Mouse (Mus musculus): Measurements from ENCODE around the gene Mex3d. TPM values are rescaled to one million over a fixed set of nuclear protein-coding genes. Genes with fewer than 3 reads are reported as not detected.

Mex3d gene
- polyA plus RNA-seq, 1 experiment from 2014 or later, result 6.4 TPM

DNA sequence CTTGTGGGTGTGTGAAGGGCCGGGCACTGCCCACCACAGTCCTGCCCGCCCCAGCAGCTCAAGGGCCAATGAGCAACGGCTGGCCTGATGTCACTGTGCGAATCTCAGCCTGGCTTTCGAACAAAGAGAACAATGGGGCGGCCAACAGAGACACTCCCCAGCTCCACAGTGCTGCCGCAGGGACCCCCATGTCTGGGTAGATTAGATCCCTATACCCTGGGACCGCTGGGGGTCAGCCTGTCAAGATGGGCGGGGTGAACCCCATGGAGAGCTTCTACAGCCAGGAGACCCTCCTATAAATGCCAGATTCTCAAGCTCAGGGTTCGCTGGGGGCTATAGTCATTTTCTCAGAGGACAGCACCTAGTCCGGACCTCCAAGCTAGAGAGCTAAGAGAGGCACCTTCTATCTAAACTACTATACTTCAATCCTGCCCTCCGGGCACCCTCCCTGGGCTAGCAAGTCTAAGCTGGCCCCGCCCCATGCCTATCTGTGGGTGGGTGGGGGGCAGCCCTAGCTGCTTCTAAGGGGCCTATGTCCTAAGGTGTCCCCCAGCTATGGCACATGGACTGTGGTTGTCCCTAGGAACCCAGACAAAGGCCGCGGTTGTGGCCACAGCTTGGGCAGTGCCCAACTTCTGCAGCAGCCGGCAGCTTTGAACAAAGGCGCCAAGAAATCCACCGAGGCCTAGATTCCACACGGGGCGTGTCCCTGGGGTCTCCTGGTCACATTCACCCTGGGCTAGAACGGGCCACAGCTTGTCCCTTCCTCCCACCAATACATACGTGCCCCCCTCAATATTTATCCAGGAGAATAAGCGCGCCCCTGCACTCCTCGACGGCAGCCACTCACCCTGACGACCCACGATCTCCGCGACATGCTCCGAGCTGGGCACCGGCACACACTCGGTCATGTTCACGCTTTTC lies 1.4 kb downstream of the Mex3d start:
- WGBS (ENCODE audit: insufficient replicate concordance), result 3% methylated on average over 34 of the region's 34 CpGs
- H3K9me3 ChIP-seq (replicated peaks; ENCODE audit: control insufficient read depth, low read length), result no peaks in the 10 kb centered on the region
- peak overlapping the region; percentile 85 for H3K4me3 ChIP-seq (ENCODE audit: low read depth, low read length)
- H3K9ac ChIP-seq (ENCODE audit: low read depth, low read length), result peak overlapping the region; percentile 95
- peak overlapping the region; percentile 78 for H3K27ac ChIP-seq (ENCODE audit: low read depth, low read length)
- H3K36me3 ChIP-seq (ENCODE audit: control insufficient read depth, insufficient read depth, low read length), result peaks cover 15% of the 10 kb centered on the region
- ATAC-seq (replicated peaks; ENCODE audit: insufficient number of reproducible peaks, low FRiP score, low TSS enrichment), result no peak
- H3K4me1 ChIP-seq (ENCODE audit: control insufficient read depth, insufficient read depth, low read length), result peaks cover 34% of the 10 kb centered on the region
- H3K27me3 ChIP-seq (ENCODE audit: control insufficient read depth, insufficient read depth, low read length), result no peaks in the 10 kb centered on the region
- peak overlapping the region; percentile 96 for H3K4me2 ChIP-seq

DNA sequence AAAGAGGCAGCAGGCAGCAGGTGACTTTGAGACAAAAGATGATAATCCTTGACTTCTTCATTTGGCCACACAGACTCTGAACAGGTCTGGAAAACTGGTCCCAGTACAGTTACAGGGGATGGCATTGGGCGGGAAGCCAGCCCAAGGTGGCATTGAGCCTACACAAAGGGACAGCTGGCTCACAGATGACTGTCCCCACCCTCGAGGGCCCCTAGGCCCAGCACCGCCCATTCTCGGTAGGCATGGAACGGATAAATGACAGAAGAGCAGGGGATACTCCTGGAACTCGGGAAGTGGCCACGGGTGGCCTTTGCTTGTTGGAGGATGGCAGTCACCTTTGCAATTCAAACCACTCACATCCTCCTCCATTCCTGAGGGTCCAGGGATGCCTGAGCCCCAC lies 2.1 kb downstream of the Mex3d start:
- 38% methylated on average over 7 of the region's 7 CpGs for WGBS (ENCODE audit: insufficient replicate concordance)
- Histone ChIP-seq H3K4me1 (ENCODE audit: control insufficient read depth, insufficient read depth, low read length) (peaks cover 34% of the 10 kb centered on the region), H3K4me3 (ENCODE audit: low read depth, low read length) (peak overlapping the region; percentile 85), H3K27ac (ENCODE audit: low read depth, low read length) (peak overlapping the region; percentile 78; the same call in 1 of the 2 replicates), H3K36me3 (ENCODE audit: control insufficient read depth, insufficient read depth, low read length) (peaks cover 20% of the 10 kb centered on the region), H3K4me2 (peak overlapping the region; percentile 96), H3K27me3 (ENCODE audit: control insufficient read depth, insufficient read depth, low read length) (no peaks in the 10 kb centered on the region), H3K9me3 (replicated peaks; ENCODE audit: control insufficient read depth, low read length) (no peaks in the 10 kb centered on the region), H3K9ac (ENCODE audit: low read depth, low read length) (peak overlapping the region; percentile 95)
- no peak for ATAC-seq (replicated peaks; ENCODE audit: insufficient number of reproducible peaks, low FRiP score, low TSS enrichment)

DNA sequence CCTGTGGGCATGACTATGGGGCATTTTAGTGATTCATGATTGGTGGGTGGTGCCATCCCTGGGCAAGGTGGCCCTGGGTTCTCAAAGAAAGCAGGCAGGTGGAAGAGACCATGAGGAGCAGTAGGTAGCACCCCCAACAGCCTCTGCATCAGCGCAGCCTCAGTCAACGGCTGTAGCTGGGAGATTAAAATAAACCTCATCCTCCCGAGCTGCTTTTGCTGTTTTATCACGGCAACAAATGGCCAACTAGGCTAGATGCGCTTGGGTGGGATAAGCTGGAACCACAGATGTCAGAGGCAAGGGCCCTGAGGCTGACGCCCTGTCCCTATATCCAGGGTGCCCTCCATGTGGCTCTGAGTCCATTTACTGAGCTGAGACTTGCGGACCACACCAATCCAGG lies 2.8 kb downstream of the Mex3d start:
- 70% methylated on average over 7 of the region's 7 CpGs for WGBS (ENCODE audit: insufficient replicate concordance)
- peaks cover 34% of the 10 kb centered on the region for H3K4me1 ChIP-seq (ENCODE audit: control insufficient read depth, insufficient read depth, low read length)
- H3K9me3 ChIP-seq (replicated peaks; ENCODE audit: control insufficient read depth, low read length), result no peaks in the 10 kb centered on the region
- H3K4me3 ChIP-seq (ENCODE audit: low read depth, low read length), result peak overlapping the region; percentile 85
- no peak overlapping the region for H3K27ac ChIP-seq (ENCODE audit: low read depth, low read length)
- ATAC-seq (replicated peaks; ENCODE audit: insufficient number of reproducible peaks, low FRiP score, low TSS enrichment), result no peak
- H3K27me3 ChIP-seq (ENCODE audit: control insufficient read depth, insufficient read depth, low read length), result no peaks in the 10 kb centered on the region
- peak overlapping the region; percentile 96 for H3K4me2 ChIP-seq
- H3K9ac ChIP-seq (ENCODE audit: low read depth, low read length), result peak overlapping the region; percentile 95
- H3K36me3 ChIP-seq (ENCODE audit: control insufficient read depth, insufficient read depth, low read length), result peaks cover 21% of the 10 kb centered on the region

DNA sequence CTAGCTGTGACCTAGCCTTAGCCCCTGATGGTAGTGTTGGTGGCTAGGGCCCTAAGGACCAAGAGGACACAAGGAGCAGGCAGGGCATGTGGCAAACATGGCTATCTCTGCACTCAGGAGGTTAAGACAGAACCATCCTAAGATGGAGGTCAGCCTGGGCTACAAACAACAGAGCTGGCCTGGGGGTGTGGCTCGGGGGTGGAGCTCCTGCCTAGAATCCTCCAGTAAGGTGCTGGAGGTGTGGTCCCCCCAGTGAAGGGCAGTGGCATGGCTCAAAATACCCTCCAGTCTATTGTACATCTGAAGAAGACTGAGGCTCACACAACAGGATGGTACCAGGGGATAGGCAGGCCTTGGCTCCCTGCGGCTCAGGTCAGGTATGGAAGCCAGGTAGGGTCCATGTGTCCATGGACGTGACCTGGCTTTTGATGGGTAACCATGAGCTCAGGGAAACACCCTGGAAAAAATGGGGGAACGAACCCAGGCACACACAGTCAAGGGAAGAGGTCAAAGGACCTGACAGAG lies 3.3 kb downstream of the Mex3d start:
- no peak overlapping the region for H3K27ac ChIP-seq (ENCODE audit: low read depth, low read length)
- H3K9ac ChIP-seq (ENCODE audit: low read depth, low read length), result 0 out of 2 replicates have a peak overlapping the region, but pooled peaks have one; percentile 18
- H3K27me3 ChIP-seq (ENCODE audit: control insufficient read depth, insufficient read depth, low read length), result no peaks in the 10 kb centered on the region
- peaks cover 21% of the 10 kb centered on the region for H3K36me3 ChIP-seq (ENCODE audit: control insufficient read depth, insufficient read depth, low read length)
- H3K4me2 ChIP-seq, result peak overlapping the region; percentile 96
- H3K4me3 ChIP-seq (ENCODE audit: low read depth, low read length), result no peak overlapping the region
- no peak for ATAC-seq (replicated peaks; ENCODE audit: insufficient number of reproducible peaks, low FRiP score, low TSS enrichment)
- no peaks in the 10 kb centered on the region for H3K9me3 ChIP-seq (replicated peaks; ENCODE audit: control insufficient read depth, low read length)
- 90% methylated on average over 4 of the region's 4 CpGs for WGBS (ENCODE audit: insufficient replicate concordance)
- H3K4me1 ChIP-seq (ENCODE audit: control insufficient read depth, insufficient read depth, low read length), result peaks cover 34% of the 10 kb centered on the region

DNA sequence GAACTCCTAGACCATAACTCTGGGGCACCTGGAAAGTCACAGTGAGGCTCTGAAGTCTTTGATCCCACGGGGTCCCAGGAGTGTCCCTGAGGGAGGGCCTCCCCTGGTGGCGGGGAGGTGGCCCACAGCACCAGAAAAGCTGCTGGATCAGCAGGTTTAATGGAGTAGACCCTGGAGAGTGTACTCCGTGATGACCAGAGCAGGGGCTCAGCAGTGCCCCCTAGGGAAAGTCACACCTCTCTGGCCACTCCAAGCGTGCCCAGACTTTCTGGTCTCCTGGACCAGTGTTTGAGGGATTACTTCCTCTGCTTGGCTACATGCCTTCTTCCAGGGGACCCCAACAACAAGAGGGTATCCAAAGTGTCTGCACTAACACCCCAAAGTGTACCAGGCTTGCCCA lies 4.0 kb downstream of the Mex3d start:
- Histone ChIP-seq H3K9ac (ENCODE audit: low read depth, low read length) (no peak overlapping the region), H3K36me3 (ENCODE audit: control insufficient read depth, insufficient read depth, low read length) (peaks cover 21% of the 10 kb centered on the region)
- ATAC-seq (replicated peaks; ENCODE audit: insufficient number of reproducible peaks, low FRiP score, low TSS enrichment), result no peak

DNA sequence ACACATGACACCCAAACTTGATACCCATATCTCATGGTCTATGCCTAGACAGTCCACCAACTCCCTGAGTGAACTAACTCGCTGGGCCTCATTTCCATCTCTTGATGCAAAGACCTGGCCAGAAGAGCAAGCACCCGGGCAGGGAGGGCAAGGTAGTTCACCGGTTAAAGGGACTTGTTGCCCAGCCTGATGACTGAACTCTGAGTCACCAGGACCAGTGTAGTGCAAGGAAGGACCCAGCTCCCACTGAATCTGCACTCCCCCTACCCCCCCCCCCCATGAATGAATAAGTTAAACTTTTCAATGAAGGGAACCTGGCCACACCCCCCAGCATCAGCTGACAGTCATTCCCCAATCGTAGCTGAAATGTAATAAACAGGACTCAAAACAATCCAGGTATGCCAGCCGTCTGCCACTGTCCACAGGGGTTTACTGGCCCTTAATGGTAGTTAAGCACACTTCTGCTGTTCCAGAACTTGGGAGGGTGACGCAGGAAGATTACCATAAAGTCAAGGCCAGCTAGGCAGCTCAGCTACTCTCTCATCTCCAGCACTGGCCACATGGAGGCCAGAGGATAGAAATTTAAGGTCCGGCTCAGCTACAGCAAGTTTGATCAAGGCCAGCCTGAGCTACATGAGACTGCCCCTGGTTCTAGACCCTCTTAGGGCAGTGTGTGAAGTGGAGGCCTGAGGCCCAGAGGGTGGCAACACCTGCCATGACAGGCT lies 4.7 kb downstream of the Mex3d start:
- Histone ChIP-seq H3K36me3 (ENCODE audit: control insufficient read depth, insufficient read depth, low read length) (peaks cover 21% of the 10 kb centered on the region), H3K27ac (ENCODE audit: low read depth, low read length) (no peak overlapping the region), H3K4me3 (ENCODE audit: low read depth, low read length) (no peak overlapping the region), H3K27me3 (ENCODE audit: control insufficient read depth, insufficient read depth, low read length) (no peaks in the 10 kb centered on the region), H3K9me3 (replicated peaks; ENCODE audit: control insufficient read depth, low read length) (no peaks in the 10 kb centered on the region), H3K4me1 (ENCODE audit: control insufficient read depth, insufficient read depth, low read length) (peaks cover 26% of the 10 kb centered on the region), H3K4me2 (no peak overlapping the region), H3K9ac (ENCODE audit: low read depth, low read length) (no peak overlapping the region)
- 86% methylated on average over 7 of the region's 7 CpGs for WGBS (ENCODE audit: insufficient replicate concordance)
- ATAC-seq (replicated peaks; ENCODE audit: insufficient number of reproducible peaks, low FRiP score, low TSS enrichment), result no peak

More for the DNA sequence above, 4.0 kb downstream of the Mex3d start:
- H3K4me1 ChIP-seq (ENCODE audit: control insufficient read depth, insufficient read depth, low read length), result peaks cover 30% of the 10 kb centered on the region
- no peak overlapping the region for H3K27ac ChIP-seq (ENCODE audit: low read depth, low read length)
- WGBS (ENCODE audit: insufficient replicate concordance), result 76% methylated on average over 4 of the region's 4 CpGs
- H3K27me3 ChIP-seq (ENCODE audit: control insufficient read depth, insufficient read depth, low read length), result no peaks in the 10 kb centered on the region
- H3K4me2 ChIP-seq, result no peak overlapping the region
- H3K4me3 ChIP-seq (ENCODE audit: low read depth, low read length), result no peak overlapping the region
- no peaks in the 10 kb centered on the region for H3K9me3 ChIP-seq (replicated peaks; ENCODE audit: control insufficient read depth, low read length)

DNA sequence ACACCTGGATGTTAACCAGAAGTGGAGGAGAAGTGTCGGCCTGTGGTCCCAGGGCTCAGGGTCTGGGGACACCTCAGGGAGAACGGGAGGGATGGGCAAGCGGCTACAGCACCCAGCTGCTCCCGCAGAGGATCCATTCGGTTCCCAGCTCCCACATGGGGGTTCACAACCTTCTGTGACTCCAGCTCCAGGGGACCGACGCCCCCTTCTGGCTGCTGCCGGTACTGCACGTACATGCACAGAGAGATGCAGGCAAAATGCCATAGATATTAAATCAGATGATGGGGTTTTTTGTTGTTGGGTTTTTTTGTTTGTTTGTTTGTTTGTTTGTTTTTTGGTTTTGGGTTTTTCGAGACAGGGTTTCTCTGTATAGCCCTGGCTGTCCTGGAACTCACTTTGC lies 9.7 kb downstream of the Mex3d start:
- Histone ChIP-seq H3K4me1 (ENCODE audit: control insufficient read depth, insufficient read depth, low read length) (no peaks in the 10 kb centered on the region), H3K9ac (ENCODE audit: low read depth, low read length) (no peak overlapping the region), H3K4me2 (no peak overlapping the region), H3K9me3 (replicated peaks; ENCODE audit: control insufficient read depth, low read length) (no peaks in the 10 kb centered on the region), H3K4me3 (ENCODE audit: low read depth, low read length) (no peak overlapping the region), H3K27me3 (ENCODE audit: control insufficient read depth, insufficient read depth, low read length) (peaks cover 2% of the 10 kb centered on the region), H3K27ac (ENCODE audit: low read depth, low read length) (no peak overlapping the region), H3K36me3 (ENCODE audit: control insufficient read depth, insufficient read depth, low read length) (peaks cover 21% of the 10 kb centered on the region)
- ATAC-seq (replicated peaks; ENCODE audit: insufficient number of reproducible peaks, low FRiP score, low TSS enrichment), result no peak
- WGBS (ENCODE audit: insufficient replicate concordance), result 37% methylated on average over 10 of the region's 10 CpGs

DNA sequence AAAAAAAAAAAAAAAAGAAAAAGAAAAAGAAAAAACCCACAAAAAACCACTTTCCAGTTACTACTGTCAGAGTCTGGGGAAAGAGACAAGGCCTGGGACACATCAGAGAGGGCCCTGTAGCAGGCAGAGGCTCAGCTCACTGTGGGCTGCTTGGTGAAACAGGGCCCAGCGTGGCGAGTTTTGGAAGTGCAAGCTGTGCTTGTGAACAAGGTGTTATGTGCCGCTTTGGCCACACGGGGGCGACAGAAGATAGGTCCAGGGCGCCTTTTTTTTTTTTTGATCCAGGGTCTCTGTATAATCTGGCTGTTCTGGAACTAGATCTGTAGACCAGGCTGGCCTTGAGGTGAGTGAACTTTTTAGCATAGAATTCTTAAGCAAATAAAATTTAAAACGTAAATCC lies 11.3 kb downstream of the Mex3d start:
- Histone ChIP-seq H3K4me1 (ENCODE audit: control insufficient read depth, insufficient read depth, low read length) (no peaks in the 10 kb centered on the region), H3K36me3 (ENCODE audit: control insufficient read depth, insufficient read depth, low read length) (peaks cover 9% of the 10 kb centered on the region), H3K27ac (ENCODE audit: low read depth, low read length) (no peak overlapping the region), H3K27me3 (ENCODE audit: control insufficient read depth, insufficient read depth, low read length) (peaks cover 6% of the 10 kb centered on the region), H3K4me2 (no peak overlapping the region), H3K9ac (ENCODE audit: low read depth, low read length) (no peak overlapping the region), H3K4me3 (ENCODE audit: low read depth, low read length) (no peak overlapping the region), H3K9me3 (replicated peaks; ENCODE audit: control insufficient read depth, low read length) (no peaks in the 10 kb centered on the region)
- WGBS (ENCODE audit: insufficient replicate concordance), result 5% methylated on average over 7 of the region's 7 CpGs
- ATAC-seq (replicated peaks; ENCODE audit: insufficient number of reproducible peaks, low FRiP score, low TSS enrichment), result no peak
